Mouse (Mus musculus): ENCODE data around the gene Vmn1r4. TPM values are rescaled to one million over a fixed set of nuclear protein-coding genes. Genes with fewer than 3 reads are reported as not detected.

The Vmn1r4 gene
- total RNA-seq (2017) = 2.9 and 3.6 TPM in 2 replicates

DNA sequence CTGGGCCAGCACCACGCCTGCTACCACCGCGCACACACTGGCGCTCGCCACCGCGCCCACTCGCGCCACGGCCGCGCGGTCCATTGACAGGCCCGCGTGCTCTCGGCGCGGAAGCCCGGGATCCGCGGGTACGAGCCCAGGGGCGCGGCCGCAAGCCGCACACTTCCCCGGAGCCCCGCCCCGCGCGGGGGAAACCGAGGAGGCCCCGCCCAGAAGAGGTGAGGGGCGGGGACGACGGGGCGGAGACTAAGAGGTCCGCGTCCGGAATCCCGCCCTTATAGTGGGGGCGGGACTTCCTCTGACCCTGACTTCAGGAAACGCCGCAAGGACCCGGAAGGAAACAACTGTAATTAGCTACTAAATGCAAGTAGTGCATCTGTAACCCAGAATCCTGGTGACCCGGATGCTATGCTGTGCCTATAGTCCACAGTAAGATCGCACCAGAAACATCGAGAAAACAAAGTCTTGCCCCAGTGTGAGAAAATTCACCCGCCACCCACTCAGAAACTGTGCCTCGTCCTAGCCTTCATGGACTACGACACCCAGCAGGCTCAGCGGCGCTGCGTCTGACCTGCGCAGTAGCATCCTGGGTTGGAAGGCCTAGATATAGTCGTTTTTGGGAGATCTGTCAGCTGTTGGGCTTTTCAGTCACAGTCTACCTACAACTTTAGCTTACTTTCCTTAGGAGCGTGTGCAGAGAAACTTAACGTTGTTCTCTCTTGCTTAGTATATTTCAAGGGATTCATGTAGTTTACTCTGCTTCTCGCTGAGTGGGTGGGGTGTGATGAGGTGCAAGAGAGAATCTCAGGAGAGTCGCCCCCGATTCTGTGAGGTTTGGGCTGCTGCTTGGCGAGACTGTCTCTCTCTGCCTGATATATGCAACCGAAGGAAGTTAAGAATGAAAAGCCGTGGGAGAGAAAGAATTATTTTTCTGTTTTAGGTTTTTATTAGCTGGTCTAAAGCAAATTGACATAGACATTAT is at the start of gene Vmn1r4, which contains the start of gene Nt5c3:
Gene Vmn1r4, plus strand, starts transcription at position 290 of the 982 bp plus-strand sequence.
Gene Nt5c3, minus strand, starts transcription at position 207 of the 982 bp plus-strand sequence.
- peak; percentile 93 for ATAC-seq (ENCODE audit: extremely low read depth, insufficient number of reproducible peaks, low FRiP score, poor library complexity, severe bottlenecking)

DNA sequence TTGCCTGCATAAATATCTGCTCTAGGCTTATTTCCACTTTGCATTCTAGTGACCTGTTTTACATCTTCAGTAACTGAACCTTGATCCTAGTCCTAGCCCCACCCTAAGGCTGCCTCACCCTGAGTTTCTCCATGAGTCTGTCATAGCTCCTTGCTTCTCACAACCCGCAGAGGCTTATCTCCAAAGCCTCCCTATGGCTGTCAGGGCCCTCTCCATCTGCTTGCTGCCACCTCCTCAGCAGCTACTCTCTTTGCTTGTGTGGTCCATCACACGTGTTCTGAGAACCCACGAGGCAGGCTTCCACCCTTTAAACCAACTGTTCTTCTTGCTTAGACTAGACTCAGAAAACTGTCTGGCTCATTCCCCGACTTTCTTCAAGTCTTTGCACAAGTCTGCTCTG is 46.9 kb upstream of the Vmn1r4 start:
- ATAC-seq (ENCODE audit: extremely low read depth, insufficient number of reproducible peaks, low FRiP score, poor library complexity, severe bottlenecking) = no peak

DNA sequence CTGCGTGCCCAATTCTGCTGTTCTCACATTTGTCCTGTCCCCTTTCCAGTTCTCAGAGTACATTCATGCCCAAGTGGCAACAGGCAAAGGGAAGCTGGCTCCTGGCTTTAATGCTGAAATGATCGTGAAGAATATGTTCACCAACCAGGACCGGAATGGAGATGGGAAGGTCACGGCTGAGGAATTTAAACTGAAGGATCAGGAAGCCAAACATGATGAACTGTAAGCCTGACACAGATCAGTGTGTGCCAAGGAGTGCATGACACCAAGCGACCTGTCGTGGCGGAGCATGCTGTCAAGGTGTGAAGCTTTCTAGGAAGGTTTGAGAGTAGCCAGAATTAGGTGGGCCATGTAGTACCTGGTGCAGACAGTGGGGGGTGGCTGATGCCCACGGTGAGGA is 45.8 kb upstream of the Vmn1r4 start:
- no peak for ATAC-seq (ENCODE audit: extremely low read depth, insufficient number of reproducible peaks, low FRiP score, poor library complexity, severe bottlenecking)

DNA sequence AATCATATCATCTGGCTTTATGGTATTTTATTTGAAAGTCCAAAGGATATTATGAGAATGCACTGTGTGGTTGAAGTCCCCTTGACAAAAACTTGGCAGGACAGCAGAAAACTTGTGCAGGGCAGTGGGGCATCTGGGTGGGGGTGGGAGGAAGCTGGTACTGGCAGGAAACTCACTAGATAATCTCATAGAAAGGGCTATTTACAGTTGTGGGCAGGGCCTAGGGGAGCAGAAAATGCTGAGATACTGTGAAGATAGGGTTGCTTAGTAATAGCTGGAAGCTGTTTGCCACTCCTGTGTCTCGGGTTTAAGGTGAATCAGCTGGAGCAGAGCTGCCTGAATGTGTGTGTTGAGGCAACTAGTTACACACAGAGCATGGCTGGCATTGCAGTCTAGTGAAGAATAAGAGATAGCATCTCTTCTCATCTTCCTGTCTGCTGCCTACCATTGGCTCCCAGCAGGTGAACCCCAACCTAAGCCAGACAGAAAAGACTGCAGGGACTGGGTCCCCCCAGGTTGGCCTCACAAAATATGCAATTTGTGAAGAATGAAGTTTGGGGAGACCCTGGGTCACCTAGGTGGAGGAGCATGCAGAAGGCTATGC is 44.4 kb upstream of the Vmn1r4 start:
- no peak for ATAC-seq (ENCODE audit: extremely low read depth, insufficient number of reproducible peaks, low FRiP score, poor library complexity, severe bottlenecking)

DNA sequence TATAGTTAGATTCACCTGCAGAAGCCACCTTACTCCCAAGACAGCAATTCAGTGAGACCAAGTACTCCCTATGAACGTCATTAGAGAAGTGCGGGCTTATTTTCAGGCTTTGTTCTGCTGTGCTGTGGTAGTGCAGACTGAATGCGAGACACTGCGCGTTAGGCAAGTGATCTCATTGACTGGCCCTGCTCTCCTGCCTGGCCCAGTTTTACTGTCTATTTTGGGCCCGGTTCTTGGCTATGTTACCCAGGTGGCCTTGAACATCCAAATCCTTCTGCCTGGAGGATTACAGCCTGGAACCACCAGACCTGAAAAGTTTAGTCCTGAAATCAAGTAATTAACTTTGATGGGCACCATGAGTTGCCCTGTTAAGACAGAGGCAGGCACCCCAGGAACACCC is 35.3 kb upstream of the Vmn1r4 start:
- no peak for ATAC-seq (ENCODE audit: extremely low read depth, insufficient number of reproducible peaks, low FRiP score, poor library complexity, severe bottlenecking)

DNA sequence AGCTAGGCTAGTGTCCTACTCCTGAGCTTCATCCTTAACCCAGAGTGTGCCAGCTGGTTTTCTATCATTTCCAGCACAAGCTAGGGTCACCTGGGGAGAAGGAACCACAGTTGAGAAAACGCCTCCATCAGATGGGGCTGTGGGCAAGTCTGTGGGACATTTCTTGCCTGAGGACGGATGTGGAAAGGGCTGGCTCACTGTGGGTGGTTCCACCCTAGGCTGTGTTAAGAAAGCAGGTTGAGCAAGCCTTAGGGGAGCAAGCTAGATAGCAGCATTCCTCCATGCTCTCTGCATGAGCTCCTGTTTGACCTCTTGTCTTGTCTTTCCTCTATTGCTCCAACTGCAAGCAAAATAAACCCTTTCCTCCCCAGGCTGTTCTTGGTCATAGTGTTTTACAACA is 33.1 kb upstream of the Vmn1r4 start:
- ATAC-seq (ENCODE audit: extremely low read depth, insufficient number of reproducible peaks, low FRiP score, poor library complexity, severe bottlenecking) = no peak

DNA sequence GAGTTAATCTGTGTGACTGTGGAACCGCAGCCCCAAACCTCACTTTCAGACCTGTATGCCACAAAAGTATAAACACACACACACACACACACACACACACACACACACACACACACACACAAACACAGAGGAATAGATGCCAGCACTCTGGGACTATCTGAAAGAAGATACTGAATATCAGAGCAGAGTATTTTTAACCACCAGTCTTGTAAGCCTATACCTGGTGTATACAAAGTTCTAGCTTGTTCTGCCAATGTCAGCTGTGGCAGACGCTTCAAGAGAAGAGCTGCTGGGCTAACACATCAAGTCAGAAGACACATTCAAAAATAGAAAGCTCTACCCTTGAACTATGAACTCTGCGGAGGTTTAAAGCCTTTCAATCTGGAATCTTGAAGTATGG is 24.2 kb upstream of the Vmn1r4 start:
- ATAC-seq (ENCODE audit: extremely low read depth, insufficient number of reproducible peaks, low FRiP score, poor library complexity, severe bottlenecking) = no peak

DNA sequence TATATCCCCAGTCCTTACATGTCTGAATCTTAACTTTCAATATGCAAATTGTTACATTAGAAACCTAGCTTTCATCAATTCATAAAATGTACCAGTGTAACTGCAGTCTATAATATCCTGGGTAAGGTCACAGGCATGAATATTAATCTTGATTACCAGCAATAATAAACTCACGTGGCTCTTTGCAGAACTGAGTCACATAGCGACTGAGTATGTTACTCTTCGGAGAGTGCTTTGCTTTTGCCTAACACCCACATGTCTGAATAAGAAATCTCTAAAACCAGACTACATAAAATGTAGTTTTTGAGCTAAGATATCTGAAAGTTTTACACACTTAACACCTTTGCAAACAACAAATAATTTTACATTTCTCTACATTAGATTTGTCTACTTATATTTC is 22.5 kb upstream of the Vmn1r4 start:
- ATAC-seq (ENCODE audit: extremely low read depth, insufficient number of reproducible peaks, low FRiP score, poor library complexity, severe bottlenecking) = no peak

DNA sequence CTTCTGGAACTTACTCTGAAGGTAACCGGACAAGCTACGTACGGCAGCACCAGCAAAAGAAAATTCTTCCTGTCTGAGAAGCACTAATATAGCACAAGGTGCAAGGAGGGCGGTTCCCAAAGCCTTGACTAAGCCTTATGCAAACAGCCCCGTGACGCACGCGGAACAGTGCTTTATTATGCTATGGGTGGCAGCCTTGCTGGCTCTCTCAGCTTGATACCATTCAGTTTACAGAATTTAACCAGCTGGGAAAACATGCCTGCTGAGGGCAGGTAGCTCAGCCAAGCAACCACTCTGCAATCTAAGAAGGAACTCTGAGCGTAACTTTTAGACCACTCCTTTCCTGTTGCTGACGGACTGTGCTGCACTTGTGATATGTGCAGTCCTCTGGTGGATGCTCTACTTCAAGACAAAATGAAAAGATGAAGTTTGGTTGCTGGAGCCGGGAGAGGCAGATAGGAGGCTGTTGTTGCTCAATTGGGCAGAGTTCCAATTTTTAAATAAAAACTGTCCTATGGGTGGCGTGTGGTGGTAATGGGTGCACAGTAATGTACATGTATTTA is 21.9 kb upstream of the Vmn1r4 start:
- ATAC-seq (ENCODE audit: extremely low read depth, insufficient number of reproducible peaks, low FRiP score, poor library complexity, severe bottlenecking) = peak; percentile 95

DNA sequence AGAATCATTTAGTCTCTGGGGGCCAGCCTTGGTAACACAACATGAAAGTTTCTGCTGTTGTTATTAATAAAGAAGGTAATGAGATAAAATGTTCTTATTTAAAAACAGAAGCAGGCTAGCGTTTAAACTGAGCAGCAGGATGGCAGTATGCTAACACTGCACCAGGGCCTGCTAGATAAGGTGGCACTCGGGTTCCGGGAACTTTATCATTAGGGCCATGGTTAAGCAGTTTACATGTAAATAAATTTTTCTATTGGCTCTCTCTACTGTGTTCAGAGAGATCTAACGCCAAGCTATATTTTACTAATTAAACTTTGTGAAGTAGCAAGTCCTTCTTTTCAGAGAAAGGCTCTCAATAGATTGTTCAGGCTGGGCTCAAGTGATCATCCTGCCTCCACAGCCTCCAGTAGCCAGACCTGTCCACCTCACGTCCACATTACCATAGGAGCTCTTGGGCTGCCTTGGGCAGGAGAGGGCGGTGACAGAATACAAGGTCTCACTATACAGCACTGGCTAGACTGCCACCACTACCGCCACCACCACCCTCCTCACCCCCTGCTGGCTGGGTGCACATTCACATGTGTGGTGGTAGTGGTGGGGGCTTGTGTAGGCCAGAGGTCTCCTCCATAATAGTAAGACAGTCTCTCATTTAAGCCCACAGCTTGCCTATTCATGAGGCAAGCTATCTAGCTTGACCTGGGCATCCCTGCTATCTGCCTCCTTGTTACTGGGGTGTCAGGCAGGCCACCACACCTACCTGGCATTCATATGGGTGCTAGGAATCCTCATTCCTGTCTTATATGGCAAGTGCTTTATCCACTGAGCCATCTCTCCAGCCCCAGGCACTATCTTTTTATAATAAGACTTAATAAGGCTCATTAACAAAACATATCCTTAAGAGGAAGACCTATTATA is 21.0 kb upstream of the Vmn1r4 start:
- ATAC-seq (ENCODE audit: extremely low read depth, insufficient number of reproducible peaks, low FRiP score, poor library complexity, severe bottlenecking) = no peak

DNA sequence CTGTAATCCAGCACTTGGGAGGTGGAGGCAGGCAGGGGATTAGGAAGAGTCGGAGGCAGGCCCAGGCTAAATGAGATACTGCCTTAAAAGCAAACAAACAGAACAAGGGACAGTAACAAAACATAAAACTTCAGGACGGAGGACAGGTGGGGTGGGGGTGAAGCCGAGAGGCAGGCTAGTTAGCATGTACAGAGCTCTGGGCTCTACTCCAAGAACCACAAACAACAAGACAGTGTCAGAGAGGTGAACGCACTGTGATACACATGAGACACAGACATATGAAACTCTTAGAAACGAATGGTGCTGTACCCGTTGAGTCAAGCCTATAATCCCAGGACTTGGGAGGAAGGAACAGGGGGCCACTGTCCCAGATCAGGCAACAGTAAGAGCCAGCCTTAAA is 20.0 kb upstream of the Vmn1r4 start:
- ATAC-seq (ENCODE audit: extremely low read depth, insufficient number of reproducible peaks, low FRiP score, poor library complexity, severe bottlenecking) = no peak

DNA sequence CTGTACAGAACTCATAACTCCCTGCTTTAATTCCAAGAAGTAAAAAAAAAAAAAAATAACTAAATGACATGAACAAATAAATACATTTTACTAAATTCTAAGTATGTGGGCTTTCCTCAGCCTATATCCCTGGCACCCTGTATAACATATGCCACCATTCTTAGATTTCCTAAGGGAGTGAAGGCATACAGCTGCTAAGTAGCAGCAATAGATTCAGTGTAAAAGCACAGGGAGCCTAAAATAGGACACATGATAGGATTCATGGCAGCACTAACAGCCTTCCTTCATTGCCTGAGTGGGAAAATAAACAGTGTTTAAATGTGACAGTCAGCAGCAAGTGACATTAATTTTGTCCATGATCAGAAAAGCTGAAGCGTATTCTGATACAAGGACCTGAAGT is 19.5 kb upstream of the Vmn1r4 start:
- ATAC-seq (ENCODE audit: extremely low read depth, insufficient number of reproducible peaks, low FRiP score, poor library complexity, severe bottlenecking) = no peak

DNA sequence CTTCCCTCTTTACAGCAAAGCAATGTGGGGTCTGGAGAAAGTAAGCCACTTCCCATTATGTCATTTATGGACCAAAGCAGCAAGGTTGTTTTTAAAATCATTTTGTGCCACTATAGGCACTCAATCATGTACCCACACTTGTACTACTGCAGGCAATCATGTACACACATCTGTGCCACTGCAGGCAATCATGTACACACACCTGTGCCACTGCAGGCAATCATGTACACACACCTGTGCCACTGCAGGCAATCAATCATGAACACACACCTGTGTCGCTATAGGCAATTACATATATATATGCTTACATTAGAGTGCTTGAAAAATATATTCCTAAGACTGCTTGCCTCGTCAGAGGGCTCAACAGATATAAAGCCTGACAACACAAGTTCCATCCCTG is 18.8 kb upstream of the Vmn1r4 start:
- ATAC-seq (ENCODE audit: extremely low read depth, insufficient number of reproducible peaks, low FRiP score, poor library complexity, severe bottlenecking) = no peak

DNA sequence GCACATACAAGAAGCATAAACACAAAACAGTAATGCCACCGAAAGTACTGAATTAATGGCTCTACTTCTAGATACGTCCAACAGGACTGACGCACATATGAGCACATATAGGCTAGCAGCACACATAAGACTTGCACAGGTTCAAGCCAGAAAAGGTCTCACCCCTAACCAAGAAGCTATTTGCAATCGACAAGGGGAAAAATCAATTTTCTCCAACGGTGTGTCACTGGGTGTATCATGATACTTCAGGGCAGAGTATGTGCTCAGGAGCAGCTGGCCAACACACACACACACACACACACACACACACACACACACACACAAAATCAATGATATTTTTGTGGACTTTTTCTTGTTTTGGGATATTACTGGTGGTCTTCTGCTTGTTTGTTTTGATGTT is 18.3 kb upstream of the Vmn1r4 start:
- no peak for ATAC-seq (ENCODE audit: extremely low read depth, insufficient number of reproducible peaks, low FRiP score, poor library complexity, severe bottlenecking)

DNA sequence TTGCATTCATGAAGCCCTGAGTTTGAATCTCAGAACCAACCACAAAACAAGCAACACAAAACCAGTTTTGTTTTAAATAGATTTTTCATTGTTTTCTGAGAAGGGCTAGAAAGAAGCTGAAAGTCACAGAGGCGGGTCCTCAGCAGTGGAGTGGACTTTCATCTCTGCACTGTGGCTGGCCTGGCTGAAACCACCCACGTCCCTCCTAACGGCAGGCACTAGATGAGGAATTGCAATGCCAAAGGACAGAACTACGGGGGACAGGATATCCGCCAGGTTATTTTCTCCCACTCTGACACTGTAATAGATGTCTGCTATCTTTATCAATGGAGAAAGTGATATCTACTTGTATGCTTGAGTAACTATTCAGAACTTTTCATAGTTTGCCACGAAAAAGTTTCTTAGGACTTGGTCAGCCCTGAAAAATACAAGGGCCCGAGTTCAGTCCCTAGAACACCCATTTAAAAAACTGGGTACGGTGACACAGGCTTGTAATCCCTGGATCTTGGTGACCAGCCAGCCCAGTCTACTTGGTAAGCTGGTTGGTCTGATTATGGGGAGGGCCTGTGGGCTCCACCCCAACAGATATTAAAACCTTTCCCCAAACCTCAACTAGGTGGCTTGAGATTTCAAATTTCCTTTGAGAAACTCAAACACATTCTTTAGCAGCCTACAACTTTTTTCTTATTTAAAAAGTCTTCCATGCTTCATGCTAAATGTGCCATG is 17.5 kb upstream of the Vmn1r4 start:
- ATAC-seq (ENCODE audit: extremely low read depth, insufficient number of reproducible peaks, low FRiP score, poor library complexity, severe bottlenecking) = no peak

DNA sequence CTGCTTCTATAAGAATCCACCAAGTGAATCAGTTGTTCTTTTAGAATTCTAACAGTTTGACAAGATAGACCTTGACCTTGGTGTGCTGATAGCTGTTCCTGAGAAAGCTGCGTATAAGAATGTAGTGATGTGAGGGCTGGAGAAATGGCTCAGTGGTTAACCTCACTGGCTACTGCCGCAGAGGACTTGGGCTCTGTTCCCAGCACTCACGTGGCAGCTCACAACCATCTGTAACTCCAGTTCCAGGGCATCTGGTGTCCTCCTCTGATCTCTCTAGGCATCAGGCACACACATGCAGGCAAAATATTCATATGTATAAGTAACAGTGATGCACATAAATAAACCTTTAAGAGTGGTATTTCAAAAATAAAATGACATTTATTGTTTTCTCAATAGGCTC is 15.8 kb upstream of the Vmn1r4 start:
- ATAC-seq (ENCODE audit: extremely low read depth, insufficient number of reproducible peaks, low FRiP score, poor library complexity, severe bottlenecking) = no peak

DNA sequence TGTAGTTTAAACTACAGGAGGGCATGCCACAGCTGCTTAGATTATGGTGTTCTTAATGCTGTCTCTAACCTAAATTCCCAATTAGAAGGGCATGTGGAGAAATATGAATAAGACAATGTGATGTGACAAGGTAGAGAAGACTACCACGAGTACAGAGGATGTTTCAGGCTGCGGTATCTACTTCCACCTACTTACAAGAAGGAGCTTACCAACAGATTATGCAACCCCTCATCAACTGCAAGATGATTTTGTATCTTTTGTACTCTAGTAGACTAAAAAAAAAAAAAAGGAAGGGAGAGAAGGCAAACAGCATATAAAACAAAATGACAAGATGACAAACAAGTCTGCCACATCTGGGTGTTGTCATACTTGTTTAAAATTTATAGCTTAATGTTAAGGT is 15.4 kb upstream of the Vmn1r4 start:
- no peak for ATAC-seq (ENCODE audit: extremely low read depth, insufficient number of reproducible peaks, low FRiP score, poor library complexity, severe bottlenecking)

DNA sequence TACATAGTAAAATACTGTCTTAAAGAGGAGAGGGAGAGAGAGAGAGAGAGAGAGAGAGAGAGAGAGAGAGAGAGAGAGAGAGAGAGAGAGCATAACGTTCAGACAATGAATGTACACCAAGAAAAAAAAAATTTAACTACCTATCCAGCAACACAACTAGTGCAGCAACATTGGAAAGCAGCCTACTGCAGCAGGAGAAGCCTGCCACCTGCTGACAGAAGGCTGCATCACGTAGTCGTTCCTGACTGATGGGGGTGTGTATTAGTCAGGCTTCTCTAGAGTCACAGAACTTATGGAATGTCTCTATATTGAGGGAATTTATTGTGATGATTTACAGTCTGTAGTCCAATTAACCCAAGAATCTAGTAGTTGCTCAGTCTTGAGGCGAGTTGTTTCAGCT is 14.9 kb upstream of the Vmn1r4 start:
- peak; percentile 98 for ATAC-seq (ENCODE audit: extremely low read depth, insufficient number of reproducible peaks, low FRiP score, poor library complexity, severe bottlenecking)

All from neutrophil, adult 5-6 weeks (primary cell).